Mouse (Mus musculus) bone marrow, adult 2 months (tissue): ENCODE measurements at regions not wholly inside any gene's neighbourhood (a gene's known extent, or its start where the extent isn't known, plus 50 kb on each side); places are given as distances from the start of the nearest gene placed in this dataset.
A peak's percentile ranks its signal among the peaks of the same experiment; 100 is the strongest.

Experiments
- H3K27ac ChIP-seq: fragments of 200-500 bp; 2 replicates; pipeline ENCODE4 v1.5.1; 2012; ENCODE audit warnings: low read depth, mild to moderate bottlenecking, control low read depth, inconsistent platforms, low read length; ENCODE audit not compliant: control insufficient read depth, poor library complexity, insufficient read depth
- H3K4me1 ChIP-seq: fragments of 200-500 bp; 2 replicates; pipeline ENCODE4 v1.6.1; 2011; ENCODE audit warnings: low read length; ENCODE audit not compliant: control insufficient read depth, insufficient read depth
- H3K4me3 ChIP-seq: fragments of 200-500 bp; replicated peaks from 2 replicates; pipeline ENCODE3; 2011; ENCODE audit warnings: mild to moderate bottlenecking, low read depth, low read length, control low read depth; ENCODE audit not compliant: control insufficient read depth
- CTCF ChIP-seq: fragments of 200-500 bp; IDR thresholded peaks from 2 replicates; pipeline ENCODE4 v1.5.1; 2011; ENCODE audit warnings: low read length, control low read depth; ENCODE audit not compliant: control insufficient read depth, insufficient read depth
- POLR2A ChIP-seq: fragments of 200-500 bp; IDR thresholded peaks from 2 replicates; pipeline ENCODE4 v1.6.1; 2011; ENCODE audit warnings: low read depth, mild to moderate bottlenecking, control low read depth, low read length, borderline replicate concordance; ENCODE audit not compliant: control insufficient read depth
- WGBS: fragments of 180-500 bp; shearing (Covaris S2); methylation state at CpG from one replicate; pipeline ENCODE4 v1.1.7; 2018; 5-methylcytosine and 5-hydroxymethylcytosine counted together

- WGBS: 88% methylated on average over 7 of the region's 7 CpGs
- Histone ChIP-seq H3K4me3 (no peak overlapping the region), H3K27ac (no peak overlapping the region), H3K4me1 (no peaks in the 10 kb centered on the region)
- TF ChIP-seq POLR2A: no peak
- no peak for TF ChIP-seq CTCF
Observed at GRCm38 (mm10) chr14:24972357-24972756, 485.4 kb downstream of the Rps24 start.

- WGBS: 82% methylated on average over 4 of the region's 4 CpGs
- Histone ChIP-seq H3K27ac (no peak overlapping the region), H3K4me3 (no peak overlapping the region), H3K4me1 (no peaks in the 10 kb centered on the region)
- no peak for TF ChIP-seq POLR2A
- TF ChIP-seq CTCF: no peak
Observed at GRCm38 (mm10) chr14:24973039-24973438, 485.9 kb upstream of the Zmiz1 start.

- Histone ChIP-seq H3K4me3 (no peak overlapping the region), H3K27ac (no peak overlapping the region), H3K4me1 (no peaks in the 10 kb centered on the region)
- WGBS: 81% methylated on average over 4 of the region's 4 CpGs
- no peak for TF ChIP-seq CTCF
- TF ChIP-seq POLR2A: no peak
Observed at GRCm38 (mm10) chr14:24973591-24973990, 485.4 kb upstream of the Zmiz1 start.

GRCm38 (mm10) chr14:24982489-24982888 is 476.5 kb upstream of the Zmiz1 start:
- H3K4me3 ChIP-seq: no peak overlapping the region
- 82% methylated on average over 8 of the region's 8 CpGs for WGBS
- TF ChIP-seq POLR2A: no peak
- no peak for TF ChIP-seq CTCF
- no peaks in the 10 kb centered on the region for H3K4me1 ChIP-seq
- no peak overlapping the region for H3K27ac ChIP-seq

GRCm38 (mm10) chr14:24983279-24983678 is 475.7 kb upstream of the Zmiz1 start:
- H3K4me1 ChIP-seq: no peaks in the 10 kb centered on the region
- H3K27ac ChIP-seq: no peak overlapping the region
- TF ChIP-seq POLR2A (no peak), CTCF (peak; percentile 55; the same call in 1 of the 2 replicates)
- H3K4me3 ChIP-seq: no peak overlapping the region

GRCm38 (mm10) chr14:24985806-24986359 is 473.1 kb upstream of the Zmiz1 start:
- H3K4me1 ChIP-seq: no peaks in the 10 kb centered on the region
- 61% methylated on average over 6 of the region's 6 CpGs for WGBS
- H3K4me3 ChIP-seq: no peak overlapping the region
- H3K27ac ChIP-seq: no peak overlapping the region
- TF ChIP-seq POLR2A (no peak), CTCF (no peak)

- no peak overlapping the region for H3K27ac ChIP-seq
- H3K4me1 ChIP-seq: no peaks in the 10 kb centered on the region
- WGBS: 71% methylated on average over 4 of the region's 4 CpGs
- TF ChIP-seq CTCF (no peak), POLR2A (no peak)
- H3K4me3 ChIP-seq: no peak overlapping the region
Observed at GRCm38 (mm10) chr14:24986404-24986803, 472.6 kb upstream of the Zmiz1 start.

- Histone ChIP-seq H3K4me3 (no peak overlapping the region), H3K4me1 (no peaks in the 10 kb centered on the region), H3K27ac (no peak overlapping the region)
- TF ChIP-seq CTCF (no peak), POLR2A (no peak)
- WGBS: 66% methylated on average over 21 of the region's 21 CpGs
Observed at GRCm38 (mm10) chr14:24993751-24994658, 465.0 kb upstream of the Zmiz1 start.

- WGBS: 79% methylated on average over 7 of the region's 7 CpGs
- TF ChIP-seq CTCF (no peak), POLR2A (no peak)
Observed at GRCm38 (mm10) chr14:24995226-24995625, 463.8 kb upstream of the Zmiz1 start.

More at GRCm38 (mm10) chr14:24995226-24995625, 463.8 kb upstream of the Zmiz1 start:
- Histone ChIP-seq H3K4me1 (no peaks in the 10 kb centered on the region), H3K27ac (no peak overlapping the region), H3K4me3 (no peak overlapping the region)
